Mouse (Mus musculus): ENCODE results near the gene Vasn. TPM values are rescaled to one million over a fixed set of nuclear protein-coding genes. Genes with fewer than 3 reads are reported as not detected.
A peak's percentile ranks its signal among the peaks of the same experiment; 100 is the strongest.

Vasn gene
- total and polyA plus RNA-seq, 3 experiments = 2.0 to 5.0 (median 2.2) TPM

DNA sequence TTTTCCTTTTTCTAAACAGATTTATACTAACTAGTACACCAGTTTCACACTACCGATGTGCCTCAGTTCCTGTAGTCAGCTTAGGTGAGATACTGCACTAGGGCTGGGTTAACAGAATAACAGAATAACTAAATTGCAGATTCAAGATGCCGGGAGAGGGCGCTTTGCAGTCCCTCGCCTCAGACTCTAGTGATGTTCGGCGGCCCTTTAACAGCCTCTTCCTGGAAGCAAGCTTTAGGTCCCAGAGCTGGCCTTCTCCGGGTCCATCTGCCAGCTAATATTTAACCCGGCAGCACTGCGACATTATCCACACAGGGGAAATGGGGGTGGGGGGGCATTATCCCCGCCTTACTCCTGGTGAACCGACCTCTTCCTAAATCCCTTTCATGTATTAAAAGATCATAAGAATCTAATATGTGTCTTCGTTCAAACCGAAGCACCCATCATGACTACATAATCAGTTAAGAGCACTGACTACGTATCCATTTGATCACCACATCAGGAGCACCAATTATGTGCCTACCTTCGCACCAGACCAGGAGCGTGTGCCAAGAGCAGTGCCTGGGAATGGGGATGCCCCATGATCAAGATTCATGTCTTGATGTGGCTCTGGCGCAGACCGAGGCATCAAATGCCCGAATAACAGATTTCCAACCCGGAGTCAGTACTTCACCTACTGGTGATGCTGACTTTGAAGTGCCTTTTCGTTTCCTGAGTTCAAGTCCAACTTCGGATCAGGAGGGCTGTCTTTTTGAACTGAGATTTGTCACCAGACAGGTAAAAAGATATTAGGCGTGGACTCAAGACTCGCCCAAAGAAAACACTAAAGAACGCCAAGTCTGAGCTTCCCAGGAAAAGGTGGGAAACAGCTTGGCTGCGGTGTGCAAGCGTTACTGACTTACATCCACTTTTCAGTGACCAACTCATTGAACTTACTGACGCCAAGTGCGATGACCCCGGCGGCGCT lies 46.5 kb upstream of the Vasn start:
- TF ChIP-seq ELF1 (IDR thresholded peaks at IDR 0.05; ENCODE audit: low read depth, low read length) (0 out of 2 replicates have a peak, but pooled peaks have one; percentile 29), CTCF (conservative IDR thresholded peaks at IDR 0.05 in 1 of 2, IDR thresholded peaks at IDR 0.05 in 1 of 2; ENCODE audit: low read depth in 2 of 2, low read length in 2 of 2) (peak in 1 of 2 experiments; percentile 42; a peak in 2 of 4 replicates), MAZ (IDR thresholded peaks at IDR 0.05; ENCODE audit: low read depth, low read length) (no peak)
- Histone ChIP-seq H3K9ac (ENCODE audit: insufficient read depth, low read depth) (0 out of 2 replicates have a peak overlapping the region, but pooled peaks have one; percentile 88), H3K4me2 (ENCODE audit: insufficient read depth, low read depth, poor library complexity, severe bottlenecking) (peak overlapping the region; percentile 78), H3K27me3 (replicated peaks) (peaks cover 30% of the 10 kb centered on the region), H3K4me1 (ENCODE audit: control insufficient read depth in 1 of 2, insufficient read depth in 2 of 2) (peaks cover 14 to 26% of the 10 kb centered on the region in 2 experiments), H3K27ac (ENCODE audit: insufficient read depth, low read depth) (no peak overlapping the region), H3K79me2 (replicated peaks; ENCODE audit: control insufficient read depth, extremely low read depth, insufficient read depth, poor library complexity, severe bottlenecking) (no peaks in the 10 kb centered on the region), H3K4me3 (replicated peaks in 1 of 3; ENCODE audit: low read depth in 2 of 3, low read length in 2 of 3, poor library complexity in 1 of 3) (peak overlapping the region; percentile 52 to 66 (median 59)), H3K36me3 (replicated peaks in 1 of 2; ENCODE audit: control insufficient read depth in 1 of 2, insufficient read depth in 1 of 2, low read length in 1 of 2) (no peaks in the 10 kb centered on the region), H3K9me3 (replicated peaks; ENCODE audit: low read length) (no peaks in the 10 kb centered on the region)
- in situ Hi-C loops (cut with MboI; ENCODE audit: low pct_ligation_motif_present, low pct_unique_long_range_greater_than_20kb, low sequenced_read_pairs) (no loop called here), dilution Hi-C loops (cut with MboI; ENCODE audit: extremely low pct_ligation_motif_present, extremely low pct_unique_long_range_greater_than_20kb, low sequenced_read_pairs) (no loop called here)
- DNase-seq (ENCODE audit: extremely low read depth) = no peak

DNA sequence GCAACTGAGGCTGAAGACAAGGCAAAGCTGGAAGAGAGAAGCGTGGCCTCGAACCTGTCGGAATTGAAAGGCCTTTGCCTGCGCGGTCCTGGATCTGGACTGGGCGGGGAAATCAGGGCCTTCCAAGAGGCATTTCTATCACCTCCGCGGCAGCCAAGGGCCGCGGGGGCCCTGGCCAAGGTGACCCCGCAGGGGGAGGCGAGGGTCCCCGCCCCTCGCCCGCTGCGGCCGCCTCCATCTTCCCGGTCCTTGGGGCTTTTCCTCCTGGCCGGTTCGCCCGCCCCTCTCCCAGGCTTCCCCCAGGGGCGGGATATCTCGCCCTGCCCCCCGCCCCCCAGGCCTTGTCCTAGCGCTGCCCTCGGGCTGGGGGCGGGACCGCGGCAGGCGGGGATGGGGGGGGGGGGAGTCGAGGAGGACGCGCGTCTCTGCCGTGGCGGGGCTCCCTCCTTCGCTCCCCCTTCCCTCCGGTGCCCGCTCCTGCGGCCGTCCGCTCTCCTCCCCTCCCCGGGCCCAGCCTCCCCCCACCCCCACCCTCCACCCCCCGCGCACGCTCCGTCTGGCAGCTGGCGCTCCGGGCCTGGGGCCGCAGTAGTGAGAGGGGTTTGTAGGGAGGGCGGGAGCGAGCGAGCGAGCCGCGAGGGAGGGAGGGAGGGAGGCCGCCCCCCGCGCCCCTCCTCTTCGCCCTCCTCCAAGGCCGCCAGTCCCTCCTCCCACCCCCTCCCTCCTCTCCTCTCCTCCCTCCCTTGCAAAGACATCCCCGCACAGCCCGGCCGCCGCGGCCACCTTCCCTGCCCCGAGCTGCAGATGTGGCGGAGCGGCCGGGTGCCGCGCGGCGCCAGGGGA lies 45.5 kb upstream of the Vasn start, which contains the start of gene Glis2:
Gene Glis2 (plus strand): TSS at position 743 of the 843 bp plus-strand sequence.
- H3K9me3 ChIP-seq (replicated peaks; ENCODE audit: low read length) = no peaks in the 10 kb centered on the region
- in situ Hi-C loops (cut with MboI; ENCODE audit: low pct_ligation_motif_present, low pct_unique_long_range_greater_than_20kb, low sequenced_read_pairs) = no loop called here
- peak within 1 kb of the TSS; percentile 88 for H3K9ac ChIP-seq (ENCODE audit: insufficient read depth, low read depth)
- H3K79me2 ChIP-seq (replicated peaks; ENCODE audit: control insufficient read depth, extremely low read depth, insufficient read depth, poor library complexity, severe bottlenecking) = no peaks in the 10 kb centered on the region
- TF ChIP-seq MAZ (IDR thresholded peaks at IDR 0.05; ENCODE audit: low read depth, low read length) (peak; percentile 71; the same call in 1 of the 2 replicates), NRF1 (IDR thresholded peaks at IDR 0.05; ENCODE audit: low read depth, low read length) (peak; percentile 50; the same call in 1 of the 2 replicates), MYC (IDR thresholded peaks at IDR 0.05; ENCODE audit: low read depth, low read length) (no peak), POLR2A (IDR thresholded peaks at IDR 0.05; ENCODE audit: low read depth, low read length) (no peak), USF1 (IDR thresholded peaks at IDR 0.05; ENCODE audit: low read depth, low read length) (no peak)
- H3K36me3 ChIP-seq (replicated peaks in 1 of 2; ENCODE audit: control insufficient read depth in 1 of 2, insufficient read depth in 1 of 2, low read length in 1 of 2) = no peaks in the 10 kb centered on the region
- dilution Hi-C loops (cut with MboI; ENCODE audit: extremely low pct_ligation_motif_present, extremely low pct_unique_long_range_greater_than_20kb, low sequenced_read_pairs) = no loop called here
- H3K27ac ChIP-seq (ENCODE audit: insufficient read depth, low read depth) = no peak within 1 kb of the TSS
- peak; percentile 42 for DNase-seq (ENCODE audit: extremely low read depth)
- peaks cover 17 to 35% of the 10 kb centered on the region in 2 experiments for H3K4me1 ChIP-seq (ENCODE audit: control insufficient read depth in 1 of 2, insufficient read depth in 2 of 2)
- H3K27me3 ChIP-seq (replicated peaks) = peaks cover 30% of the 10 kb centered on the region
- peak within 1 kb of the TSS; percentile 52 to 66 (median 59) for H3K4me3 ChIP-seq (replicated peaks in 1 of 3; ENCODE audit: low read depth in 2 of 3, low read length in 2 of 3, poor library complexity in 1 of 3)
- peak within 1 kb of the TSS; percentile 78 for H3K4me2 ChIP-seq (ENCODE audit: insufficient read depth, low read depth, poor library complexity, severe bottlenecking)

Measured in CH12.LX (cell line).